Mouse (Mus musculus) heart, embryonic 15.5 days (tissue): Measurements from ENCODE around the gene Uspl1. TPM values are rescaled to one million over a fixed set of nuclear protein-coding genes. Genes with fewer than 3 reads are reported as not detected.
A peak's percentile ranks its signal among the peaks of the same experiment; 100 is the strongest.

Experiments used
- ATAC-seq: fragments of 200-750 bp; cut with Nextera tagmentation; replicated peaks from 2 replicates; pipeline ENCODE4 v1.8.0; 2017; ENCODE audit warnings: low read depth, moderate TSS enrichment; ENCODE audit not compliant: insufficient number of reproducible peaks, insufficient read depth, low FRiP score
- H3K27ac ChIP-seq: fragments of 300-500 bp; sonication (generic); 2 replicates; pipeline ENCODE4 v1.5.1; 2015; ENCODE audit warnings: mild to moderate bottlenecking, inconsistent platforms
- H3K27me3 ChIP-seq: fragments of 300-500 bp; sonication (generic); 2 replicates; pipeline ENCODE4 v1.6.1; 2015; ENCODE audit warnings: inconsistent platforms
- H3K36me3 ChIP-seq: fragments of 300-500 bp; sonication (generic); 2 replicates; pipeline ENCODE4 v1.6.1; 2015; ENCODE audit warnings: mild to moderate bottlenecking, inconsistent platforms
- H3K4me1 ChIP-seq: fragments of 300-500 bp; sonication (generic); replicated peaks from 2 replicates; pipeline ENCODE4 v1.6.1; 2015; ENCODE audit warnings: inconsistent platforms
- H3K4me2 ChIP-seq: fragments of 300-500 bp; sonication (generic); 2 replicates; pipeline ENCODE4 v1.6.1; 2015; ENCODE audit warnings: inconsistent platforms, mild to moderate bottlenecking, moderate library complexity
- H3K4me3 ChIP-seq: fragments of 300-500 bp; sonication (generic); 2 replicates; pipeline ENCODE4 v1.5.1; 2015; ENCODE audit warnings: mild to moderate bottlenecking, inconsistent platforms
- H3K9ac ChIP-seq: fragments of 300-500 bp; sonication (generic); 2 replicates; pipeline ENCODE4 v1.6.1; 2015; ENCODE audit warnings: mild to moderate bottlenecking, inconsistent platforms
- H3K9me3 ChIP-seq: fragments of 300-500 bp; sonication (generic); replicated peaks from 2 replicates; pipeline ENCODE4 v1.6.1; 2016; ENCODE audit warnings: inconsistent platforms
- WGBS: fragments of 180-500 bp; shearing (Covaris S2); methylation state at CpG from one replicate; pipeline ENCODE4 v1.1.7; 2015; ENCODE audit warnings: mixed read lengths; 5-methylcytosine and 5-hydroxymethylcytosine counted together
- polyA plus RNA-seq: library from polyadenylated mRNA; unstranded; fragments of >200 nt; fragmentation: Nextera tagmentation; extraction: Ambion mirVana; gene quantifications from 2 replicates; pipeline ENCODE4 v1.2.1, GENCODE M21; 2015

Uspl1 gene
- polyA plus RNA-seq, 1 experiment from 2014 or later: 24.5 TPM

- Histone ChIP-seq H3K9me3 (no peaks in the 10 kb centered on the region), H3K4me3 (no peak overlapping the region), H3K9ac (no peak overlapping the region), H3K27ac (no peak overlapping the region), H3K27me3 (no peaks in the 10 kb centered on the region), H3K4me1 (no peaks in the 10 kb centered on the region), H3K36me3 (no peaks in the 10 kb centered on the region), H3K4me2 (no peak overlapping the region)
- ATAC-seq: no peak
- WGBS: 85% methylated on average over 9 of the region's 9 CpGs
Measured at GRCm38 (mm10) chr5:149168816-149169215, 15.3 kb upstream of the Uspl1 start.

- Histone ChIP-seq H3K27ac (no peak overlapping the region), H3K4me3 (no peak overlapping the region), H3K9me3 (no peaks in the 10 kb centered on the region), H3K36me3 (no peaks in the 10 kb centered on the region), H3K4me1 (no peaks in the 10 kb centered on the region), H3K9ac (no peak overlapping the region), H3K4me2 (no peak overlapping the region), H3K27me3 (no peaks in the 10 kb centered on the region)
- WGBS: 66% methylated on average over 8 of the region's 8 CpGs
- ATAC-seq: no peak
Measured at GRCm38 (mm10) chr5:149170841-149171588, 13.1 kb upstream of the Uspl1 start.

GRCm38 (mm10) chr5:149172246-149172645, 11.9 kb upstream of the Uspl1 start:
- no peak overlapping the region for H3K27ac ChIP-seq
- H3K9me3 ChIP-seq: no peaks in the 10 kb centered on the region
- H3K4me2 ChIP-seq: no peak overlapping the region
- H3K9ac ChIP-seq: no peak overlapping the region
- no peaks in the 10 kb centered on the region for H3K36me3 ChIP-seq
- no peaks in the 10 kb centered on the region for H3K4me1 ChIP-seq
- 59% methylated on average over 10 of the region's 10 CpGs for WGBS
- ATAC-seq: no peak
- H3K27me3 ChIP-seq: no peaks in the 10 kb centered on the region
- H3K4me3 ChIP-seq: no peak overlapping the region

GRCm38 (mm10) chr5:149174527-149174926, 9.6 kb upstream of the Uspl1 start:
- Histone ChIP-seq H3K36me3 (no peaks in the 10 kb centered on the region), H3K9ac (no peak overlapping the region), H3K4me2 (no peak overlapping the region), H3K4me3 (no peak overlapping the region), H3K9me3 (no peaks in the 10 kb centered on the region), H3K27me3 (no peaks in the 10 kb centered on the region), H3K27ac (no peak overlapping the region), H3K4me1 (no peaks in the 10 kb centered on the region)
- ATAC-seq: no peak
- WGBS: 75% methylated on average over 7 of the region's 7 CpGs

GRCm38 (mm10) chr5:149175736-149176135, 8.4 kb upstream of the Uspl1 start:
- no peaks in the 10 kb centered on the region for H3K27me3 ChIP-seq
- 91% methylated on average over 6 of the region's 6 CpGs for WGBS
- ATAC-seq: no peak
- H3K27ac ChIP-seq: no peak overlapping the region
- no peak overlapping the region for H3K9ac ChIP-seq
- no peaks in the 10 kb centered on the region for H3K9me3 ChIP-seq
- H3K4me3 ChIP-seq: no peak overlapping the region
- H3K36me3 ChIP-seq: no peaks in the 10 kb centered on the region
- H3K4me2 ChIP-seq: no peak overlapping the region
- H3K4me1 ChIP-seq: no peaks in the 10 kb centered on the region

GRCm38 (mm10) chr5:149178095-149178494, 6.1 kb upstream of the Uspl1 start:
- H3K4me1 ChIP-seq: no peaks in the 10 kb centered on the region; the same call in 1 of the 2 replicates
- no peaks in the 10 kb centered on the region for H3K36me3 ChIP-seq
- H3K27ac ChIP-seq: no peak overlapping the region
- no peaks in the 10 kb centered on the region for H3K27me3 ChIP-seq
- H3K4me3 ChIP-seq: no peak overlapping the region
- WGBS: 84% methylated on average over 5 of the region's 5 CpGs
- H3K9me3 ChIP-seq: no peaks in the 10 kb centered on the region
- ATAC-seq: no peak
- H3K4me2 ChIP-seq: no peak overlapping the region
- no peak overlapping the region for H3K9ac ChIP-seq

- Histone ChIP-seq H3K36me3 (no peaks in the 10 kb centered on the region), H3K9me3 (no peaks in the 10 kb centered on the region), H3K4me1 (no peaks in the 10 kb centered on the region; the same call in 1 of the 2 replicates), H3K27ac (no peak overlapping the region), H3K27me3 (no peaks in the 10 kb centered on the region), H3K4me3 (no peak overlapping the region), H3K4me2 (no peak overlapping the region), H3K9ac (no peak overlapping the region)
- 79% methylated on average over 3 of the region's 3 CpGs for WGBS
- no peak for ATAC-seq
Measured at GRCm38 (mm10) chr5:149179826-149180225, 4.3 kb upstream of the Uspl1 start.

- H3K4me3 ChIP-seq: no peak overlapping the region
- H3K9me3 ChIP-seq: no peaks in the 10 kb centered on the region
- WGBS: 81% methylated on average over 5 of the region's 5 CpGs
- no peak overlapping the region for H3K27ac ChIP-seq
- ATAC-seq: no peak
- H3K4me1 ChIP-seq: peaks cover 17% of the 10 kb centered on the region
- no peaks in the 10 kb centered on the region for H3K27me3 ChIP-seq
- no peak overlapping the region for H3K4me2 ChIP-seq
- no peaks in the 10 kb centered on the region for H3K36me3 ChIP-seq
- no peak overlapping the region for H3K9ac ChIP-seq
Measured at GRCm38 (mm10) chr5:149182186-149182870, 1.8 kb upstream of the Uspl1 start.

- Histone ChIP-seq H3K27ac (peak overlapping the region; percentile 99), H3K4me3 (peak overlapping the region; percentile 89), H3K4me1 (peaks cover 17% of the 10 kb centered on the region), H3K9ac (peak overlapping the region; percentile 89; the same call in 1 of the 2 replicates), H3K9me3 (no peaks in the 10 kb centered on the region), H3K4me2 (peak overlapping the region; percentile 71), H3K27me3 (no peaks in the 10 kb centered on the region), H3K36me3 (no peaks in the 10 kb centered on the region)
- 27% methylated on average over 1 of the region's 1 CpGs for WGBS
- no peak for ATAC-seq
Measured at GRCm38 (mm10) chr5:149183122-149183521, 1.0 kb upstream of the Uspl1 start.

- 1% methylated on average over 13 of the region's 13 CpGs for WGBS
- Histone ChIP-seq H3K27ac (peak overlapping the region; percentile 99), H3K4me1 (peaks cover 17% of the 10 kb centered on the region), H3K36me3 (no peaks in the 10 kb centered on the region), H3K27me3 (no peaks in the 10 kb centered on the region), H3K4me2 (peak overlapping the region; percentile 71), H3K9me3 (no peaks in the 10 kb centered on the region), H3K9ac (peak overlapping the region; percentile 89), H3K4me3 (peak overlapping the region; percentile 89)
- ATAC-seq: peak; percentile 44
Measured at GRCm38 (mm10) chr5:149183721-149184103, 438 bp upstream of the Uspl1 start.

GRCm38 (mm10) chr5:149184844-149185186, 665 bp downstream of the Uspl1 start:
- peak overlapping the region; percentile 87 for H3K9ac ChIP-seq
- H3K27ac ChIP-seq: peak overlapping the region; percentile 89
- H3K27me3 ChIP-seq: no peaks in the 10 kb centered on the region
- peaks cover 19% of the 10 kb centered on the region for H3K4me1 ChIP-seq
- H3K9me3 ChIP-seq: no peaks in the 10 kb centered on the region
- peak; percentile 3; the same call in 1 of the 2 replicates for ATAC-seq
- peak overlapping the region; percentile 71 for H3K4me2 ChIP-seq
- peaks cover 10% of the 10 kb centered on the region for H3K36me3 ChIP-seq
- WGBS: under 1% methylated on average over 20 of the region's 20 CpGs
- peak overlapping the region; percentile 89 for H3K4me3 ChIP-seq

GRCm38 (mm10) chr5:149185806-149186205, 1.7 kb downstream of the Uspl1 start:
- H3K9ac ChIP-seq: peak overlapping the region; percentile 87
- ATAC-seq: no peak
- WGBS: 70% methylated on average over 3 of the region's 3 CpGs
- no peaks in the 10 kb centered on the region for H3K27me3 ChIP-seq
- H3K27ac ChIP-seq: no peak overlapping the region
- H3K36me3 ChIP-seq: peaks cover 20% of the 10 kb centered on the region
- no peaks in the 10 kb centered on the region for H3K9me3 ChIP-seq
- H3K4me1 ChIP-seq: peaks cover 20% of the 10 kb centered on the region
- peak overlapping the region; percentile 89 for H3K4me3 ChIP-seq
- H3K4me2 ChIP-seq: peak overlapping the region; percentile 71
